Mouse (Mus musculus) left cerebral cortex, adult 8-10 months (tissue): ENCODE data around the gene Egf. TPM values are rescaled to one million over a fixed set of nuclear protein-coding genes. Genes with fewer than 3 reads are reported as not detected.

Experiments used
- DNase-seq, 2 experiments: peaks; one replicate each; pipeline ENCODE4 v3.0.0; 2022; ENCODE audit warnings: low spot score in 2 of 2
- microRNA-seq, 2 experiments: library from miRNA; unstranded; fragments of <30 nt; microRNA quantifications; one replicate each; pipeline ENCODE4 v1.2.0; 2022
- total RNA-seq, 4 experiments: library from RNA; stranded (reverse); gene quantifications; 2 replicates each; pipeline ENCODE4 v1.2.4; 2022

The Egf gene
- total RNA-seq, 4 experiments from 2014 or later, result 1.8 to 2.7 (median 2.3) TPM

GRCm38 (mm10) chr3:129651765-129652164, 103.4 kb downstream of the Egf start:
- no peak for DNase-seq

DNA sequence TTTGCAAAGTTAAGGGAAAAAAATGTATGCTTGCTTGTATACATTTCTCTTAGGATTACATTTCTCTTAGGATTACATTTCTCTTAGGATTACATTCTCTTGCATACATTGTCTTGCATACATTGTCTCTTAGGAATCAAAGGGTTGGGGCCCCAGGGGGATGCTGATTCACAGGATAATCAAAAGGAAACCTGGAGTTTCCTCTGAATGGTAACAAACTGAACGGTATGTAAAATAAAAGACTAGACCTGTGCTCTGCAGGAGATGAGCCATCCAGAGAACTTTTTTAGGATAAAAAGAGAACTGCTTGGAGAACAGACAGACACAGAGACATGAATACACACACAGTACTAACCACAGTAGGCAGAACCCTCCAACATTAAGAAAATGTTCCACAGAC, 104.2 kb downstream of the Egf start:
- no peak for DNase-seq

GRCm38 (mm10) chr3:129650293-129650612, 104.9 kb downstream of the Egf start:
- DNase-seq, result no peak

DNA sequence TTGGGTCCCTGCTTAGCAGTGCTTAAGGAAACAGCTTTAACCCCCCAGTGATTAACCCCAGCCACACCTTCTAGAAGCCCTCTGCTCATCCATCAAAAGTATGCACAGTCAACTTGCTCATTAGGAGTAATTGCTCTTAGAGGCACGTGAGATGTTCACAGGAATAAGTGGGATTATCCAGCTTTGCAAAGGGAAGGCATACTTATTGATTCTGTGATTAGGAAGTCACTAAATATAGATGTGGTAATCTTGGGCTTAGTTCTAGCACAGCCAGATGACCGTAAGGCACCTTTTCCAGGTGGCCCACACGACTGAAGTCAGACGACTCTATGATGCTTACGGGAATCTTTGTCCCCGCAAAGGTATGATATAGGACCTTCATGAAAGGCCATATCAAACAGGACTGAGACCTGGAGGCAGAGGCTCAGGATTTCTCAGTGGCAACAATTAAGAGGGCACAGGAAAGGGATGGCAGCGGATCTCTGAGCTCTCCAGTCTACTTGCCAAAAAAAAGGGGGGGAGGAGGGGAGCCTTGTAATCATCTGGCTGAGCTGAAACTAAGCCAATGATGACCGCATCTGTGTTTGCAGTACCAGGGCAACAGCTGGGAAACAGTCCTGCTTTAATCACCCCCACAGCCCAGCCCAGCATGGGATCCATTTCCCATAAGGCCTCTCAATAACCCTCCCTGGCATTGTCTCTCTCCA, 105.4 kb downstream of the Egf start:
- peak in 1 of 2 experiments; percentile 41 for DNase-seq

DNA sequence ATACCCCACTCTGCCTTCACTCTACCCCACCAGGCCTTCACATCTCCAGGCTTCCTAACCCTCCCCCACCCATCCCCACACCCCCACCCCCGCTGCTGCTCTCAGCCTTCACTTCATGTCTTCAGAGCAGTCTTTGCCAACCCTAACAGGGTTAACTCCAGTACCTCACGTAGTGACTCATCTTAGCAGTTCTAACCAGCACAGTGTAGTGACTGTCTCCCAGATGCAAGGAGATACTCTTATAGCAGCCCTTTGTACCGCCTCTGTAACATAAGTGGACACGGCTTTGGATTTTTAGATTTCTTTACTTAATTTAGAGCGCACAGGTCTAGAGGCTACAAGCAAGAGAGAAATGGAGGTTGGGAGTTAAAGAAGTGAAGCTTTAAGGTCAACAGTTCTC, 106.5 kb downstream of the Egf start:
- DNase-seq, result no peak

DNA sequence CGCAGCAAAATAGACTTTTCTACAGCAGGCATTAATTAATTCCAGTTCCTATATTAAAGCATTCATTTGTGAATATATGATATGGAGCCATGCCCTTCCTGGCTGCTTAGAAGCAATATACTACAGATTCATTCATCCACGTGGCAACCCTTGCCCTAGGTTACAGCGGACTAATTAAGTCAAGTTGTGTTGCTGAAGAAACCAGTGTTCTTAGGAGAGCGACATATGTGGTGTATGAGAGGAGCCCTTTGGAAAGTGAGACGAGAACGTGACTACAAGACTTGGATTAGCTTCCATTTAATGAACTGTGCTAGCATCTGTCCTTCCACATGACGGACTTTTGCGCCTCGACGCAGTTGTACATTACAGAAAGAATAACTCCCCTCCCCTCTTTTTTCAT, 107.8 kb downstream of the Egf start:
- no peak for DNase-seq

- no peak for DNase-seq
These were observed 108.3 kb downstream of the Egf start for GRCm38 (mm10) chr3:129646781-129647180.

DNA sequence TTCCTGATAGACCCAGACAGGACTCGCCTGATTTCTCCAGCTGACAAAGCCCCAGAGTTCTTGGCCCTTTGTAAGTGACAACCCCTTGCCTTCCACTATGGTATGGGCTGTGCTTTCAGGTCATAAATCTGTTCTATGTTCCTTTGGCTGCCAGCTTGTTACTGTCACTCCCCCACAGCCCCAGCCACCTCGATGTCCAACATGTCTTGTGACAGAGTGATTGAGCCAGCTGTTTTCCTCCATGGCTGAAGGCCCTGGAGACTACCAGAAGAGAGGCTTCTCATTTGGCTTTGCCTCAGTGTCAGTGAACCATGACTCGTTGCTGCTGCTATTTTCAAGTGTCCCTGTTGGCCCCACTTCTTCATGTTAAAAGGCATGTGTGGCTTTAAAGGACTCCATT, 109.7 kb downstream of the Egf start:
- no peak for DNase-seq

DNA sequence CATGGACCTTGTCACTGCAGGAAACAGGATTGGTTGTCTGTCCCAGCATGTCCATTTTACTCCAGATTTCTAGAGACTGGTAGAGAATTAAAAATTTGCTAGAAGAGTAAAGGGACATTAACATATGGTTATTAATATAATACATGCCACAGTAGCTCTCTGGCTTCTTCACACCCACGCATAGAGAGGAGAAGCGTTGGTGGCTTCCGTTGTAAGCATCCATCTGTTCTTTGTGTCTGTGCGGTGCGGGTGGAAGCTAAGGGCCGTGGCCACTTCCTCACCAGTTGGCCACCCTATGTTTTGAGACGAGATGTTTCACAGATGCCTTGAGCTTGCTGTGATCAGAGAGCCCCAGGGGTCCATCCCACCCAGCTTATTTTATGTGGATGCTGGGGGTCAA, 113.5 kb downstream of the Egf start:
- DNase-seq, result peak in 1 of 2 experiments; percentile 49

GRCm38 (mm10) chr3:129640211-129641000, 114.7 kb downstream of the Egf start:
- peak in 1 of 2 experiments; percentile 63 for DNase-seq

DNA sequence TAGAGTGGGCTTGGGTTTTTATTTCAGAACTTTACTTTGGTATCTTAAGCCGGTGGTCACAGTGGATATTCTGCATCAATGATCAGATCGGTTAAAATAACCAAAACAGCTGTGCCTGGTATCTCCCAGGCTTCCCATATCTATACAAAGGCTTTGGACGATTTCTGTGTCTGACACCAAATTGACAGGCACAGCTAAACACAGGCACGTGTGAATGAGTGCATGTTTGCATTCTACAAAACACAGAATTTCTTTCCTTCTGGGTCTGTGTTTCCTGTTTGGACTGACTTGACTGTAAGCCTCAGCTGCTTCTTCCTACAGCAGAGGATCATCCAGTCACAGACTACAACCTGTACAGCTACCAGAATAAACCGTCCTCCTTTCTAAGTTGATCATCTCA, 115.4 kb downstream of the Egf start:
- no peak for DNase-seq

- DNase-seq, result no peak
These were observed 117.7 kb downstream of the Egf start for GRCm38 (mm10) chr3:129637446-129637845.

DNA sequence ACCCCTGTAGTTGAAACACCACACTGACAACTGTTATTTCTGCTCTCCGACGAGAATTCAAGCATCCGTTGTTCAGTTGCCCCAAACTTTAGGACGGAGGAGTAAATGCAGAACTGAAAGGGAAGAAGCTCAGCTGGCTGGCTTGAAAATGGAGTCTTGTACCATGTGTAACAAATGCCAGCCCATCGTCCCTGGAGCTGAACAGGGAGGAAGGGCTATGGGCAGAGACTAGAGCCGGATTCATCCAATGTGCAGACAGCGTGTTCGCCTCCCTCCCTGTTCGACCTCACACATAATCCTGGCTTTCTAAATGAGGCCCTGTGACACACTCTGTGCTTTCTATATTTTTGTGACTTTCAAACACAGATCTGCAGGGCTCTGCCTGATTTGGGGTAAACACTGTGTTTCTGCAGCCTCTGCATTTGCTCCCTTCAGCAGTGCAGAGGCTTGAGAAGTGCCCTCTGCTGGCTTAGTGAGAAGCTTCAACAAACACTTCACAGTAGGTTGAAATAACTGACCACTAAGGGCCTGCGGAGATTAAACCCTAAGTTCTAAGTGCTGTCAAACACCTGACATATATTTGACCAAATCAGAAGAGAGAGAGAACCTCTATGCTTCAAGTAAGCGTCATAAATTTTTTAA, 120.7 kb downstream of the Egf start:
- peak in 1 of 2 experiments; percentile 20 for DNase-seq

DNA sequence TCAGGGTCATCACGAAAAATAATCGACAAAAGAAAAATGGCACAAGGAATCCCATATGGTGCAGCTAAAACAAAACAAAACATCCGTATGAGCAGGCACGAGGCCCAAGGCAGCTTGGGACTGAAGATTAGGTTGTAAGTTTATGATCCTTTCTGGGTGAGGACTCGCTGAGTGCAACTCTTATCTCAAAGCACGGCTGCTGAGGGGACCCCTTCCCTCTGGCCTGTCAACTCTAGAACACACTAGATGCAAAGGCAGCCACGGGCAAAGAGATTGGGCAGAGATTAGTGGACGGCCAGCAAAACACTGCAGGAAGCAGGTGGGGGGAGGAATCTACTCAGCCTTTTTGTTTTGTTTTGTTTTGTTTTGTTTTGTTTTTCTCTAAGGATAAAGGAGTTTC, 121.6 kb downstream of the Egf start:
- DNase-seq, result no peak

DNA sequence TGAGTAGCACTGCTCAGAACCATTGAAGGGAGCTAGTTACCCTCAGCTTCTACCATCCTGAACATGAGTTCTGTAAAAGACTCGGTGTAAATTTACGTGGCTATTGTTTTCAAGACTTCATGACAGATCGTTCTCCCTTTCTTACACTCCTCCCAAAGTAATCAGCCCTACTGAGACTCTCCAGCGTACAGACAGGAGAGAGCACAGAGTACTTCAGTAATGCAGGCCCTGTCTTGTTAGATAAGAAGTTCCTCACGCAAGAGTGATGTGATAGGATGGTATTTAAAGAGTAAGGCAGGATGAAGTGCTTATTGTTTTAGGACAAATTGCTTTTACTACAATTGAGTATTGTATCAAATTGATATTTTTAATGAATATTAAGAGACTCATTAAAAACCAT, 123.3 kb downstream of the Egf start:
- no peak for DNase-seq

GRCm38 (mm10) chr3:129631018-129631417, 124.1 kb downstream of the Egf start:
- no peak for DNase-seq

Small RNA genes within 50 kb of the gene (microRNA-seq; reads per million reads assigned to microRNA genes)
- gene Gm24515, result 0 reads per million in 2 experiments

Other genes with a start within 250 kb of the Egf start
- 10 to 100 TPM; 23.5 to 30.4 (median 25.6) TPM for gene Elovl6, start 223.0 kb downstream of the Egf start, total RNA-seq
- under 1 TPM in 2 of 4 experiments, not detected in 2; 0.20 to 0.21 TPM for gene Lrit3, start 48.7 kb upstream of the Egf start, total RNA-seq
- 1 to 10 TPM in 2 of 4 experiments, under 1 TPM in 2; 0.57 to 1.1 (median 0.92) TPM for gene Rrh, start 67.3 kb upstream of the Egf start, total RNA-seq
- gene Gar1, start 76.1 kb upstream of the Egf start, total RNA-seq, result 10 to 100 TPM; 42.6 to 58.2 (median 51.6) TPM
- gene Cfi, start 80.6 kb upstream of the Egf start, total RNA-seq, result under 1 TPM in 1 of 4 experiments, not detected in 3; 0.19 TPM
- 10 to 100 TPM; 16.1 to 19.6 (median 17.7) TPM for gene Pla2g12a, start 123.3 kb upstream of the Egf start, total RNA-seq
- gene Casp6, start 146.1 kb upstream of the Egf start, total RNA-seq, result 1 to 10 TPM; 3.6 to 6.7 (median 5.4) TPM
- 1 to 10 TPM in 3 of 4 experiments, under 1 TPM in 1; 0.93 to 3.7 (median 1.7) TPM for gene Mcub, start 214.9 kb upstream of the Egf start, total RNA-seq